Mouse (Mus musculus): ENCODE measurements at regions not wholly inside any gene's neighbourhood (a gene's known extent, or its start where the extent isn't known, plus 50 kb on each side); places are given as distances from the start of the nearest gene placed in this dataset.

DNA sequence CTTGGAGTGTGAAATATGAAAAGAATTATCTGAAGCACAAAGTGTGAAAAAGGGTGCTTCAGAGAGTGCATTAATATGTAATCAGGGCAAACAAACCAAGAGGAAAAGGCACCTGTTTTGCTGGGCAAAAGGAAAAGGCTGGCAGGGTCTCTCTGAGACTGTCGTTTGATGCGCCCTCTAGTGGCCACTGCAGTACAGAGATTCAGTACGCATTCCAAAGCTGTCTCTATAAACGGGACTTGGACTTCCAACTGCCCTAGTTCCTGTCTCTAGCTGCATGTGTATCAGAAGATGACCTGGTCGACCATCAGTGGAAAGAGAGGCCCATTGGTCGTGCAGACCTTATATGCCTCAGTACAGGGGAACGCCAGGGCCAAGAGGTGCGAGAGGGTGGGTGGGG lies 58.7 kb upstream of the D16Ertd472e start:
- peak; percentile 77 for DNase-seq (ENCODE audit: low read depth, low spot score)

DNA sequence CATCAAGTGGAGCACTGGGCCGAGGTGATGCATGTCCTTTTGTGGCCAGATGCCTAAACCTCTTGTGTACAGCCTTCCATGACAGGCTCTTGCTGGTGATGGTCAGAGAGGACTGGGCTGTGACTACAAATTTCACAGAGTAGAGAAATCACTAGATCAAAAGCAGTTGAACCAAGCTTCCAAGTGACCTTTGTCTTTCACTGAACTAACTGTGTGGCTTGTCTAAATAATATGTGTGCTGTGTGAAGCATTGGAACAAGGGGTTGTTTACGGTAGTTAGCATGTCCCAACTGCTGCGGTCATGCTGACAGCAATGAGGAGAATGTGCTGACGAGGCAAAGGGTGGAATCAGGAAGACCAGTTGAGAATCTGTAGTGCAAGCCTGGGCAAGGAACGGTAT lies 55.3 kb upstream of the D16Ertd472e start:
- no peak for DNase-seq (ENCODE audit: low read depth, low spot score)

DNA sequence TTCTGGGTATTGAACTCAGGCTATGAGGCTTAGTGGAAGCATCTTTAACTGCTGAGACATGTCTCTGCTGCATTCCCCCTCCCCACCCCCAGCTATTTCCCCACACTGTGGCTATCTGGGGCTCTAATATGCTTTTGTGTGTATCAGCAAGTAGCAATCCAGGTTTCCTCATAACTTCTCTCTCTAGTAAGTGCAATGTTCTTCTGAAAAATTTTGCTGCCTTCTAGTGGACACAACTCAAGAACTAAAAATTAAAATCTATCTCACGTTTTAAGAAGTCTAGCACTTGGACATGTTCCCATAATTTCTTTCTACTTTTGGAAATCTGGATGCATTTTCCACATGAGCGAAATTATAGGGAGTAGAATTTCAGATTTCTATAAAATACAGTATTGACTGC lies 50.3 kb upstream of the D16Ertd472e start:
- no peak for DNase-seq (ENCODE audit: low read depth, low spot score)
